Mouse (Mus musculus) MEL (cell line): ENCODE results near the gene Sgf29.
A peak's percentile ranks its signal among the peaks of the same experiment; 100 is the strongest.

Source experiments
- CTCF ChIP-seq, 3 experiments: IDR thresholded peaks in 2 of 3; conservative IDR thresholded peaks in 1 of 3; 2 replicates each; pipeline ENCODE4 v1.5.1; 2011 to 2012; ENCODE audit warnings: low read length in 3 of 3, low read depth in 2 of 3, mild to moderate bottlenecking in 2 of 3, improper control_type of control experiment in 1 of 3, inconsistent platforms in 1 of 3, mixed read lengths in 1 of 3, moderate library complexity in 1 of 3; ENCODE audit not compliant: control insufficient read depth in 1 of 3, insufficient read depth in 1 of 3, poor library complexity in 1 of 3, severe bottlenecking in 1 of 3
- E2F4 ChIP-seq: IDR thresholded peaks from 2 replicates; pipeline ENCODE4 v1.6.1; 2011; ENCODE audit warnings: low read depth, low read length, improper control_type of control experiment, borderline replicate concordance
- EP300 ChIP-seq, 2 experiments: IDR thresholded peaks; 2 replicates each; pipeline ENCODE4 v1.6.1; 2011; ENCODE audit warnings: improper control_type of control experiment in 2 of 2, low read length in 2 of 2, low read depth in 1 of 2, mild to moderate bottlenecking in 1 of 2
- GABPA ChIP-seq: IDR thresholded peaks from 2 replicates; pipeline ENCODE4 v1.6.1; 2012; ENCODE audit warnings: low read depth, mild to moderate bottlenecking, inconsistent platforms, low read length, improper control_type of control experiment, moderate library complexity
- JUND ChIP-seq: IDR thresholded peaks from 2 replicates; pipeline ENCODE4 v1.6.1; 2011; ENCODE audit warnings: low read depth, mild to moderate bottlenecking, improper control_type of control experiment, low read length
- MAFK ChIP-seq: IDR thresholded peaks from 2 replicates; pipeline ENCODE4 v1.6.1; 2011; ENCODE audit warnings: low read depth, mild to moderate bottlenecking, low read length, improper control_type of control experiment, borderline replicate concordance
- MAX ChIP-seq: IDR thresholded peaks from 2 replicates; pipeline ENCODE4 v1.6.1; 2011; ENCODE audit warnings: low read length, improper control_type of control experiment
- POLR2A ChIP-seq, 2 experiments: IDR thresholded peaks; 2 replicates each; pipeline ENCODE4 v1.6.1; 2011 to 2012; ENCODE audit warnings: low read length in 2 of 2, mild to moderate bottlenecking in 2 of 2, control low read depth in 1 of 2, improper control_type of control experiment in 1 of 2, low read depth in 1 of 2, moderate library complexity in 1 of 2; ENCODE audit not compliant: control insufficient read depth in 1 of 2, insufficient read depth in 1 of 2, poor library complexity in 1 of 2
- ZC3H11A ChIP-seq: IDR thresholded peaks from 2 replicates; pipeline ENCODE4 v1.6.1; 2012; ENCODE audit warnings: low read depth, mild to moderate bottlenecking, inconsistent platforms, low read length, improper control_type of control experiment

DNA sequence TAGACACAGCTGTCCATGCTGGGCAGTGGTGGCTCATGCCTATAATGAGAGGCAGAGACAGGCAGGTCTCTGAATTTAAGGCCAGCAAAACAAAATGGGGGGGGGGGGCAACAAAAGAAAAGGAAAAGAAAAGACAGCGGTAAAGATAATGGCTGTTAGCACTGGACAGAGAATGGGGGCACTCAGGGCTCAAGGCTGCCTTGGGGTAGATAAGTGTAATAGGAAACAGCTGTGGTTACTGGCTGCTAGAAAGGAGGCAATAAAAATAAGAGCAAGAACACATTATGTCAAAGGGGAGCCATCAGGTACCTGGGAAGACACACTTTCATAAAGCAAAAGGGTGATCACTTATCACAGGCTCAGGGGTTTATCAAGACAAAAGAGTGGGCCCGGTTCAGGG is 16.6 kb upstream of the Sgf29 start:
- TF ChIP-seq POLR2A (IDR thresholded peaks at IDR 0.05; ENCODE audit: control insufficient read depth in 1 of 2, insufficient read depth in 1 of 2, low read depth in 1 of 2, low read length in 2 of 2, poor library complexity in 1 of 2): no peak
- no peak for TF ChIP-seq E2F4
- no peak for TF ChIP-seq MAX
- TF ChIP-seq JUND: no peak
- no peak for TF ChIP-seq ZC3H11A
- no peak for TF ChIP-seq CTCF (IDR thresholded peaks at IDR 0.05 in 2 of 3, conservative IDR thresholded peaks at IDR 0.05 in 1 of 3; ENCODE audit: control insufficient read depth in 1 of 3, insufficient read depth in 1 of 3, low read depth in 2 of 3, low read length in 3 of 3, poor library complexity in 1 of 3, severe bottlenecking in 1 of 3)
- TF ChIP-seq MAFK: no peak
- no peak for TF ChIP-seq GABPA
- peak; percentile 88 to 89 for TF ChIP-seq EP300 (IDR thresholded peaks at IDR 0.05; ENCODE audit: low read depth in 1 of 2, low read length in 2 of 2)
